Mouse (Mus musculus) G1E (cell line): ENCODE measurements around the gene Rsu1. TPM values are rescaled to one million over a fixed set of nuclear protein-coding genes. Genes with fewer than 3 reads are reported as not detected.

Source experiments
- ATAC-seq: 2 replicates; pipeline ENCODE4 v1.8.0; 2016; ENCODE audit warnings: mild to moderate bottlenecking; ENCODE audit not compliant: insufficient number of reproducible peaks, poor library complexity, low FRiP score, severe bottlenecking; ENCODE audit errors: extremely low read depth
- DNase-seq: peaks from one replicate; pipeline ENCODE4 v3.0.0; 2012; ENCODE audit warnings: low spot score
- H3K27me3 ChIP-seq: 2 replicates; pipeline ENCODE4 v1.6.1; 2012; ENCODE audit warnings: mild to moderate bottlenecking, low read length, inconsistent platforms; ENCODE audit not compliant: insufficient read depth
- H3K36me3 ChIP-seq: replicated peaks from 2 replicates; pipeline ENCODE3; 2012; ENCODE audit warnings: mild to moderate bottlenecking, inconsistent platforms
- H3K4me1 ChIP-seq: 2 replicates; pipeline ENCODE4 v1.6.1; 2012; ENCODE audit warnings: low read depth, low read length, inconsistent platforms, mixed read lengths; ENCODE audit not compliant: insufficient read depth
- H3K4me3 ChIP-seq: 2 replicates; pipeline ENCODE4 v1.5.1; 2012; ENCODE audit warnings: low read depth, mild to moderate bottlenecking, inconsistent platforms, low read length, moderate library complexity, mixed read lengths
- H3K9me3 ChIP-seq: replicated peaks from 2 replicates; pipeline ENCODE4 v1.6.1; 2012; ENCODE audit warnings: inconsistent platforms
- CTCF ChIP-seq: IDR thresholded peaks from 2 replicates; pipeline ENCODE4 v1.5.1; 2012; ENCODE audit warnings: low read depth, low read length, inconsistent platforms, mixed read lengths
- GATA1 ChIP-seq: IDR thresholded peaks from 2 replicates; pipeline ENCODE4 v1.6.1; 2012; ENCODE audit warnings: borderline replicate concordance, low read length, inconsistent platforms, mixed read lengths
- GATA2 ChIP-seq: IDR thresholded peaks from 2 replicates; pipeline ENCODE4 v1.6.1; 2012; ENCODE audit warnings: low read depth, low read length, inconsistent platforms, borderline replicate concordance
- POLR2AphosphoS5 ChIP-seq: IDR thresholded peaks from 2 replicates; pipeline ENCODE4 v1.6.1; 2012; ENCODE audit warnings: low read depth, low read length, inconsistent platforms; ENCODE audit not compliant: insufficient replicate concordance
- TAL1 ChIP-seq: conservative IDR thresholded peaks from 2 replicates; pipeline ENCODE4 v1.6.1; 2012; ENCODE audit warnings: low read depth, low read length, inconsistent platforms, mixed read lengths
- polyA plus RNA-seq: library from polyadenylated mRNA; stranded (reverse); fragments of >175 nt; gene quantifications from 2 replicates; pipeline ENCODE4 v1.2.3, GENCODE M21; 2012
- total RNA-seq, 2 experiments: library from RNA; stranded (forward) in 1 of 2; stranded (reverse) in 1 of 2; fragments of 200-1000 nt in 1 of 2; fragments of >200 nt in 1 of 2; fragmentation: Nextera tagmentation in 1 of 2; gene quantifications; 2 replicates each; pipeline ENCODE4 v1.2.3; 2014 to 2017

Rsu1 gene
- total and polyA plus RNA-seq, 3 experiments = 3.0 to 55.5 (median 54.5) TPM

DNA sequence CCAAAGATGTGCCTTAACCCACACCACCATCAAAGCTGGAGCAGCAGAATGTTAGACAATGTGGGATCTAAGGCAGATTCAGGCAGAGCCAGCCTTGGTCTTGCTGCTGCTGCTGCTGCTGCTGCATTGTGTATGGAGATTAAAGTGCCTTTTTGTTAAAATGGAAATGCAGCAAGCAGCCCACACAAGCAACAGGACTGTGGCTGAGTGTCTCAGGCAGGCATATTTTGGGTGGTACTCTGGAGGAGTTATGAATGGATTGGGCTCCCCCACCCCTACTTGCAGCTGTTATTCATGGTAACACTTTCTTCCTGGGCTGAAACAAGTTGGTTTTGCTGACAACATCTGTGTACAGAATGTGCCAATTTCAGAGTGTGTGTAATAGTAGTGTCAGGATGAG, 199.0 kb downstream of the Rsu1 start:
- no peaks in the 10 kb centered on the region for H3K36me3 ChIP-seq
- no peak for DNase-seq

GRCm38 (mm10) chr2:13060426-13061170, 210.6 kb downstream of the Rsu1 start:
- ATAC-seq = no peak
- H3K4me1 ChIP-seq = no peaks in the 10 kb centered on the region
- no peaks in the 10 kb centered on the region for H3K9me3 ChIP-seq
- H3K4me3 ChIP-seq = no peak overlapping the region
- DNase-seq = no peak
- TF ChIP-seq CTCF = no peak
- TF ChIP-seq POLR2AphosphoS5 = no peak
- no peaks in the 10 kb centered on the region for H3K36me3 ChIP-seq
- no peaks in the 10 kb centered on the region for H3K27me3 ChIP-seq

More for the DNA sequence above, 199.0 kb downstream of the Rsu1 start:
- no peak for ATAC-seq
- H3K4me1 ChIP-seq = no peaks in the 10 kb centered on the region
- H3K27me3 ChIP-seq = no peaks in the 10 kb centered on the region
- no peak for TF ChIP-seq TAL1
- no peak for TF ChIP-seq POLR2AphosphoS5
- TF ChIP-seq GATA2 = no peak
- no peak for TF ChIP-seq GATA1
- no peak for TF ChIP-seq CTCF
- H3K4me3 ChIP-seq = no peak overlapping the region
- no peaks in the 10 kb centered on the region for H3K9me3 ChIP-seq

GRCm38 (mm10) chr2:13048649-13049048, 222.6 kb downstream of the Rsu1 start:
- Histone ChIP-seq H3K4me1 (no peaks in the 10 kb centered on the region), H3K4me3 (no peak overlapping the region), H3K36me3 (no peaks in the 10 kb centered on the region), H3K9me3 (no peaks in the 10 kb centered on the region), H3K27me3 (no peaks in the 10 kb centered on the region; the same call in 1 of the 2 replicates)
- TF ChIP-seq GATA1 (no peak), POLR2AphosphoS5 (no peak), GATA2 (no peak), CTCF (no peak), TAL1 (no peak)
- no peak for ATAC-seq
- DNase-seq = no peak

- H3K36me3 ChIP-seq = no peaks in the 10 kb centered on the region
- H3K27me3 ChIP-seq = 0 out of 2 replicates have a peak, but pooled peaks cover 3% of the 10 kb centered on the region
- no peak overlapping the region for H3K4me3 ChIP-seq
- no peak for DNase-seq
- no peak for TF ChIP-seq POLR2AphosphoS5
- no peak for TF ChIP-seq TAL1
- no peak for TF ChIP-seq GATA1
- TF ChIP-seq GATA2 = no peak
- no peak for TF ChIP-seq CTCF
- H3K9me3 ChIP-seq = no peaks in the 10 kb centered on the region
- ATAC-seq = no peak
- no peaks in the 10 kb centered on the region for H3K4me1 ChIP-seq
Observed at GRCm38 (mm10) chr2:13044555-13044954, 226.7 kb downstream of the Rsu1 start.

DNA sequence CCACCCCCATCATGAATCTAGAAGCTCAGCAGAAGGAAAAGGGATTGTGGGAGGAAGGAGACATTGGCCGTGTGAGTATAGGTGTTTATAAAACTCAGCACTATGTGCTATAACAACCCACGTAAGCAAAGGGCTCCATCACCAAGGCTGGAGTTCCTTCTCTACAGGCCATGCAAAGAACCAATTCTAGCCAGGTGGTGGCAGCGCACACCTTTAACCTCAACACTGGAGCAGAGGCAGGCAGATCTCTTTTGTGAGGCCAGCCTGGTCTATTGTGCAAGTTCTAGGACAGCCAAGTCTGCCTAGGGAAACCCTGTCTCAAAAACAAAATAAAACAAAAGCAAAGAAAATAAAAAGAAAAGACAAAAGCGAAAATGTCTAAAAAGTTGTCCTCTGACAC, 231.4 kb downstream of the Rsu1 start:
- TF ChIP-seq TAL1 (no peak), POLR2AphosphoS5 (no peak), GATA1 (no peak), GATA2 (no peak), CTCF (no peak)
- ATAC-seq = no peak
- no peak overlapping the region for H3K4me3 ChIP-seq
- H3K27me3 ChIP-seq = peaks cover 5% of the 10 kb centered on the region; the same call in 1 of the 2 replicates
- DNase-seq = no peak
- H3K4me1 ChIP-seq = no peaks in the 10 kb centered on the region
- no peaks in the 10 kb centered on the region for H3K36me3 ChIP-seq
- no peaks in the 10 kb centered on the region for H3K9me3 ChIP-seq

- Histone ChIP-seq H3K9me3 (no peaks in the 10 kb centered on the region), H3K36me3 (no peaks in the 10 kb centered on the region), H3K27me3 (peaks cover 5% of the 10 kb centered on the region; the same call in 1 of the 2 replicates), H3K4me1 (no peaks in the 10 kb centered on the region), H3K4me3 (no peak overlapping the region)
- ATAC-seq (no peak), DNase-seq (no peak)
- TF ChIP-seq GATA2 (no peak), CTCF (no peak), TAL1 (no peak), GATA1 (no peak), POLR2AphosphoS5 (no peak)
Observed at GRCm38 (mm10) chr2:13038772-13039171, 232.4 kb downstream of the Rsu1 start.

Other genes with a start within 250 kb of the Rsu1 start
- gene Cubn, start 220.4 kb upstream of the Rsu1 start, total RNA-seq (2014; fragmentation: Nextera tagmentation) = not detected in 2 replicates
- 0.12 and 0.16 TPM in 2 replicates for gene Cubn, start 220.4 kb upstream of the Rsu1 start, total RNA-seq (2017)
- not detected in 2 replicates for gene Cubn, start 220.4 kb upstream of the Rsu1 start, polyA plus RNA-seq